Mouse (Mus musculus) stomach, embryonic 16.5 days (tissue): ENCODE results near the gene Atp5h. TPM values are rescaled to one million over a fixed set of nuclear protein-coding genes. Genes with fewer than 3 reads are reported as not detected.

Experiments
- ATAC-seq: fragments of 200-750 bp; cut with Nextera tagmentation; 2 replicates; pipeline ENCODE4 v1.8.0; 2017; ENCODE audit warnings: moderate number of reproducible peaks, moderate TSS enrichment; ENCODE audit not compliant: insufficient read depth, low FRiP score
- H3K27ac ChIP-seq: fragments of 300-500 bp; sonication (generic); 2 replicates; pipeline ENCODE4 v1.5.1; 2014; ENCODE audit warnings: low read length
- H3K27me3 ChIP-seq: fragments of 300-500 bp; sonication (generic); 2 replicates; pipeline ENCODE4 v1.6.1; 2014; ENCODE audit warnings: low read length, control low read depth, mixed read lengths; ENCODE audit not compliant: control insufficient read depth, insufficient read depth
- H3K36me3 ChIP-seq: fragments of 300-500 bp; sonication (generic); 2 replicates; pipeline ENCODE4 v1.6.1; 2014; ENCODE audit warnings: low read length; ENCODE audit not compliant: control insufficient read depth, insufficient read depth
- H3K4me1 ChIP-seq: fragments of 300-500 bp; sonication (generic); 2 replicates; pipeline ENCODE4 v1.6.1; 2014; ENCODE audit warnings: low read length, control low read depth, mixed read lengths; ENCODE audit not compliant: control insufficient read depth, insufficient read depth
- H3K4me2 ChIP-seq: fragments of 300-500 bp; sonication (generic); 2 replicates; pipeline ENCODE4 v1.6.1; 2014; ENCODE audit warnings: low read depth, low read length, mixed read lengths
- H3K4me3 ChIP-seq: fragments of 300-500 bp; sonication (generic); replicated peaks from 2 replicates; pipeline ENCODE4 v1.5.1; 2014; ENCODE audit warnings: mild to moderate bottlenecking, low read length
- H3K9ac ChIP-seq: fragments of 300-500 bp; sonication (generic); 2 replicates; pipeline ENCODE4 v1.6.1; 2014; ENCODE audit warnings: low read length
- H3K9me3 ChIP-seq: fragments of 300-500 bp; sonication (generic); replicated peaks from 2 replicates; pipeline ENCODE4 v1.6.1; 2016; ENCODE audit warnings: low read length, control low read depth; ENCODE audit not compliant: control insufficient read depth
- WGBS: fragments of 180-500 bp; shearing (Covaris S2); extraction: QIAGEN DNeasy Blood & Tissue Kit; methylation state at CpG from one replicate; pipeline ENCODE4 v1.1.7; 2014; 5-methylcytosine and 5-hydroxymethylcytosine counted together
- polyA plus RNA-seq: library from polyadenylated mRNA; unstranded; fragments of >200 nt; fragmentation: Nextera tagmentation; extraction: Ambion mirVana; gene quantifications from 2 replicates; pipeline ENCODE4 v1.2.1, GENCODE M21; 2015

Gene Atp5h
- 746 and 843 TPM in 2 replicates for polyA plus RNA-seq

GRCm38 (mm10) chr11:115419531-115420237 lies at the start of gene Atp5h, which contains the start of gene Kctd2:
TSS of gene Atp5h (minus strand) at chr11:115419962.
TSS of gene Kctd2 (plus strand) at chr11:115420128.
- Histone ChIP-seq H3K27me3 (no peaks in the 10 kb centered on the region), H3K27ac (peak within 1 kb of the TSS; percentile 85), H3K4me3 (peak within 1 kb of the TSS; percentile 79), H3K4me1 (peaks cover 18% of the 10 kb centered on the region), H3K9me3 (no peaks in the 10 kb centered on the region), H3K9ac (peak within 1 kb of the TSS; percentile 99), H3K4me2 (peak within 1 kb of the TSS; percentile 80), H3K36me3 (0 out of 2 replicates have a peak, but pooled peaks cover 9% of the 10 kb centered on the region)
- WGBS = under 1% methylated on average over 56 of the region's 56 CpGs
- peak; percentile 98 for ATAC-seq

GRCm38 (mm10) chr11:115467217-115467618 lies 47.5 kb upstream of the Atp5h start:
- H3K36me3 ChIP-seq = no peaks in the 10 kb centered on the region
- H3K27ac ChIP-seq = no peak overlapping the region
- no peaks in the 10 kb centered on the region for H3K27me3 ChIP-seq
- peaks cover 6% of the 10 kb centered on the region; the same call in 1 of the 2 replicates for H3K4me1 ChIP-seq
- no peak overlapping the region for H3K4me3 ChIP-seq
- no peaks in the 10 kb centered on the region for H3K9me3 ChIP-seq
- no peak overlapping the region for H3K9ac ChIP-seq
- ATAC-seq = no peak
- H3K4me2 ChIP-seq = no peak overlapping the region
- WGBS = 34% methylated on average over 4 of the region's 4 CpGs

GRCm38 (mm10) chr11:115464851-115465250 lies 45.1 kb upstream of the Atp5h start:
- Histone ChIP-seq H3K27ac (no peak overlapping the region), H3K4me3 (no peak overlapping the region), H3K9ac (no peak overlapping the region), H3K27me3 (no peaks in the 10 kb centered on the region), H3K4me2 (no peak overlapping the region), H3K9me3 (no peaks in the 10 kb centered on the region), H3K36me3 (no peaks in the 10 kb centered on the region), H3K4me1 (peaks cover 6% of the 10 kb centered on the region; the same call in 1 of the 2 replicates)
- WGBS = 84% methylated on average over 8 of the region's 8 CpGs
- ATAC-seq = no peak

DNA sequence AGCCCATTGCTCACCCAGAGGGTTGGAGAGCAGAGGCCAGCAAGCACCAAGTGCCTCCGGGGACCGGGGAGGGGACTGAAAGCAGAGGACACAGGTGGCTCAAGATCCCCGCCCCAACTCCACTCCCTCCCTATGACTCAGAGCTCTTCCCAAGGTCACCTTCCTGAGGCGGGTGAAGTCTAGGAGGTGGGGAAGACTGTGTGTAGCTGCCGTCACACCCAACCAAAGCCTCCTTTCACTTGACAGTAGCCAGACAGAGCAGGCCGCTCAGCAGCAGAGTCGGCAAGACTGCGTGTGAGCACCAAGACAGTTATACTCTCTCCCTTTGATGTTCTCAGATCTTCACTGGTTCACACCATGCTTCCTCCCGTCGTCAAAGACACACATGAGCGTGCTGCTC lies 43.6 kb upstream of the Atp5h start:
- Histone ChIP-seq H3K4me1 (peaks cover 6% of the 10 kb centered on the region; the same call in 1 of the 2 replicates), H3K4me3 (no peak overlapping the region), H3K9me3 (no peaks in the 10 kb centered on the region), H3K27ac (0 out of 2 replicates have a peak overlapping the region, but pooled peaks have one; percentile 13), H3K27me3 (no peaks in the 10 kb centered on the region), H3K4me2 (no peak overlapping the region), H3K9ac (no peak overlapping the region; the same call in 1 of the 2 replicates), H3K36me3 (no peaks in the 10 kb centered on the region)
- peak; percentile 71 for ATAC-seq
- 53% methylated on average over 11 of the region's 11 CpGs for WGBS

- no peaks in the 10 kb centered on the region for H3K27me3 ChIP-seq
- no peaks in the 10 kb centered on the region for H3K36me3 ChIP-seq
- ATAC-seq = peak; percentile 19; the same call in 1 of the 2 replicates
- no peaks in the 10 kb centered on the region for H3K9me3 ChIP-seq
- WGBS = 66% methylated on average over 16 of the region's 16 CpGs
- peaks cover 6% of the 10 kb centered on the region; the same call in 1 of the 2 replicates for H3K4me1 ChIP-seq
- no peak within 1 kb of the TSS for H3K27ac ChIP-seq
- 0 out of 2 replicates have a peak within 1 kb of the TSS, but pooled peaks have one; percentile 16 for H3K4me2 ChIP-seq
- H3K9ac ChIP-seq = no peak within 1 kb of the TSS; the same call in 1 of the 2 replicates
- no peak within 1 kb of the TSS; the same call in 1 of the 2 replicates for H3K4me3 ChIP-seq
Measured at GRCm38 (mm10) chr11:115462243-115462891, 42.6 kb upstream of the Atp5h start, which contains the start of gene Slc16a5. TSS of gene Slc16a5 (plus strand) at chr11:115462474.

GRCm38 (mm10) chr11:115461846-115462242 lies 42.1 kb upstream of the Atp5h start:
- Histone ChIP-seq H3K27ac (no peak overlapping the region), H3K9ac (no peak overlapping the region), H3K9me3 (no peaks in the 10 kb centered on the region), H3K4me3 (no peak overlapping the region), H3K4me1 (peaks cover 6% of the 10 kb centered on the region; the same call in 1 of the 2 replicates), H3K27me3 (no peaks in the 10 kb centered on the region), H3K4me2 (no peak overlapping the region), H3K36me3 (no peaks in the 10 kb centered on the region)
- 72% methylated on average over 5 of the region's 5 CpGs for WGBS
- no peak for ATAC-seq

DNA sequence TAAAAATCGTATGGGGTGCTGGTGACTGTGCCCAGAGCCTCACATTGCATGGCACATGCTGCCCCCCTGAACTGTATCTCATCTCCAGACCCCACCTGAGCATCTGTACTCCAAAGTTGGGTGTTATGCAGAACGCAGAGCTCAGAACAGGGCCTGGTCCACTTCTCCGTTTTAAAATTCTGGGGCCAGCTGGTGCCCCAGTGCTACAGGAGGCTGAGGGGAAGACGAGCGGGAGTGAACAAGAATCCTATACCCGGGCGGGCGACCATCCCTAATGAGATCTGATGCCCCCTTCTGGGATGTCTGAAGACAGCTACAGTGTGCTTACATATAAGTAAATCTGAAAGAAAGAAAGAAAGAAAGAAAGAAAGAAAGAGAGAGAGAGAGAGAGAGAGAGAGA lies 41.2 kb upstream of the Atp5h start:
- Histone ChIP-seq H3K27me3 (no peaks in the 10 kb centered on the region), H3K4me2 (no peak overlapping the region), H3K4me3 (no peak overlapping the region), H3K9me3 (no peaks in the 10 kb centered on the region), H3K27ac (no peak overlapping the region), H3K9ac (no peak overlapping the region), H3K4me1 (peaks cover 6% of the 10 kb centered on the region; the same call in 1 of the 2 replicates), H3K36me3 (no peaks in the 10 kb centered on the region)
- 22% methylated on average over 8 of the region's 8 CpGs for WGBS
- ATAC-seq = no peak

DNA sequence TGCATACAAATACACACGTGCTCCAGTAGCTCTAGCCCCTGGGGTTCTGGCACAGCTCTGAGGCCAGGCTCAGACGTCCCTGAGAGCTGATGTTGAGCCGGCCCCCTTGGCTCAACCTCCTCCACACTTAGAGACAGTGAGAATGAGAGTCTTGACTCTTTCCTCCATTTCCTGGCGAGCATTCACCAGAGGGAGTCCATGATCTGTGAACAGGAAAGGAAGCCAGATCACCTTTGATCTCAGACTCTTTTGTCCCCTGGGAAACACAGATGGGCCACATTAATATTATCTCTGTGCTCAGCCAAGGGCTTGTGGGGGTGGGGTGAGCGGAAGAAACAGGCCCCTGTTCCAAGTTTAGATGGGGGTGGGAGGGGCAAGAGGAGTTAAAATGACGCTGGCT lies 37.6 kb upstream of the Atp5h start:
- Histone ChIP-seq H3K27me3 (no peaks in the 10 kb centered on the region), H3K27ac (no peak overlapping the region), H3K4me2 (no peak overlapping the region), H3K36me3 (no peaks in the 10 kb centered on the region), H3K9me3 (no peaks in the 10 kb centered on the region), H3K4me3 (no peak overlapping the region), H3K4me1 (no peaks in the 10 kb centered on the region; the same call in 1 of the 2 replicates), H3K9ac (no peak overlapping the region)
- 29% methylated on average over 6 of the region's 6 CpGs for WGBS
- ATAC-seq = 0 out of 2 replicates have a peak, but pooled peaks have one; percentile 20

DNA sequence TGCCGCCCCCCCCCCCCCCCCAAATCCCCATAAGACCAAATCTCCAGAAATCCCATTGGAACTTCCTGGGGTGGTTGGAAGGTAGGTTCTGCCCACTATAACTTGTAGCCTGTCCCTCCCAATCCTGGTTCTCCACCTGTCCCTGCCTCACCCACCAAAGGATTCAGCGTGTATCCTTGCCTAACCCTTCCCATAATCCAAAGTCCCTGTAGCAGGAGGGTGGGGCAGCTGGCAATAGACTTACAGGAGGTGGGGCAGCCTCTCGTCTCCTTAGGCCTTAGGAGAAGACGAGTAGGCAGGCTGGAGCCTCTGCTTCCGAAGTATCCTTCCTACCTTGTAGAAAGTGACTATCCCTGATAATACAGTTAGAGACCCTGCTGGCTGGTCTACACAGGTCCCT lies 36.4 kb upstream of the Atp5h start:
- 75% methylated on average over 5 of the region's 5 CpGs for WGBS
- H3K27me3 ChIP-seq = no peaks in the 10 kb centered on the region
- H3K27ac ChIP-seq = no peak overlapping the region
- ATAC-seq = no peak
- H3K4me1 ChIP-seq = no peaks in the 10 kb centered on the region
- no peaks in the 10 kb centered on the region for H3K9me3 ChIP-seq
- no peaks in the 10 kb centered on the region for H3K36me3 ChIP-seq
- no peak overlapping the region for H3K4me2 ChIP-seq
- H3K4me3 ChIP-seq = no peak overlapping the region
- H3K9ac ChIP-seq = no peak overlapping the region
